Mouse (Mus musculus): ENCODE data around the gene Ppia. TPM values are rescaled to one million over a fixed set of nuclear protein-coding genes. Genes with fewer than 3 reads are reported as not detected.
"Not testable (repeated sequence)": the region's sequence is repeated elsewhere in the genome, so short reads cannot be mapped to it uniquely, and the experiment has no call there.

Ppia gene
- 100 to 1,000 TPM; 331 to 351 TPM for total RNA-seq (2021)

DNA sequence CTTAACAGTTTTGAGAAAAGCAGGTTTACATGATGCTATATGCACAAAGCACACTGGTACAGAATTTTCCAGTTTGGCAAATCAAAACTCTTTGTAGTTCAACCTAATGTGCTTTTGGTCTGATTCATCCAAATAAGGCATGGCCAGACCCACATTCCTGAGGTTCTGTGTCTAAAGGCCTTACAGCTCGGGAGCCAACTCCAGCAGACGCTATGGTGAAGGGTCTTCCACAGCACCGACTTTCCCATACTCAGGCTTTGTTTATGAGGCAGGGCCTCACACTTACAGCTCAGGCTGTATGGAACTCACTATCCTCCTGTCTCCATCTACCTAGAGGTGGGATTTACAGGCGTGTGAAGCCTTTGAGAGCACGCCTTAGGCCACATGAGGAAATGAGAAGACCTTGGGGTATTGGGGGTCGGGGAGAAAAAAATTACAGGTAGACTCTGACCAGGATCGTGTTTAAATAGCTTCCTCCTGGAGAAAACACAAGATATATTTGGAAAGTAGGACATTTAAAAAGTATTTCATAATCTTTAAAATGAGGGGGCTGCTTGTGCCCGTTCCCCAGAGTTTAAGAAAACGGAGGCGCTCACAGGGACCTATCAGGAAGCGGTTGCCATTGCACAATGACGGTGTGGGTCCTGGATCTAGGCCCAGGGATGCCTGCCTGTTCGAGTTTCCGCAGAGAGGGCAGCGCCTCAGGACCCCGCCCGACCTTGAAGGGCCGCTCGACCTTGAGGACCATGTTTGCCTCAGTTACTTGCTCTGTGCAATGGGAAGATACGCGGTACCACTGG lies at the start of gene Ppia:
Gene Ppia (plus strand): TSS at position 693 of the 800 bp plus-strand sequence.
- peak in 1 of 2 experiments; percentile 32 for DNase-seq
- intact Hi-C loops (cut with DNase I): no loop called here

DNA sequence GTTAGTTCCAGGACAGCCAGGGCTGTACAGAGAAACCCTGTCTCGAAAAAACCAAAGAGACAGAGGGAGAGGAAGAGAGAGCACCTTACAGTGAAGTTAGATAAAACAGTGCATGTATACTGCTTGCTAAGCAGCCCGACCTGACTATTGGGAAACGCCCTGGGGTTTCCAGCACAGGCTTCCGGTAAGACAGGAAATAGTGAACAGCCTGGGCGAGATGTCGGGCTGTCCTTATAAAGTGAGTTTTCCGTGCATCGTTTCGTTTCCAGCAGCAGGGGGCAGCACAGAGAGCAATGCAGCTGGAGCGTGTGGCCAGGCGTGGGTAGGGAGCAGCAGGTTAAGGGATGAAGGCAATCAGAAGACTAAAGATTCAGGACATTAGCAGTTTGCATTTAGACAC lies 49.4 kb upstream of the Ppia start:
- DNase-seq: peak; percentile 75 to 78
- intact Hi-C loops (cut with DNase I): loop anchor here (1.0 to 5.0 kb wide), 2 partner anchors 45 to 261 kb away; partner anchors contain the start of gene Tbrg4

DNA sequence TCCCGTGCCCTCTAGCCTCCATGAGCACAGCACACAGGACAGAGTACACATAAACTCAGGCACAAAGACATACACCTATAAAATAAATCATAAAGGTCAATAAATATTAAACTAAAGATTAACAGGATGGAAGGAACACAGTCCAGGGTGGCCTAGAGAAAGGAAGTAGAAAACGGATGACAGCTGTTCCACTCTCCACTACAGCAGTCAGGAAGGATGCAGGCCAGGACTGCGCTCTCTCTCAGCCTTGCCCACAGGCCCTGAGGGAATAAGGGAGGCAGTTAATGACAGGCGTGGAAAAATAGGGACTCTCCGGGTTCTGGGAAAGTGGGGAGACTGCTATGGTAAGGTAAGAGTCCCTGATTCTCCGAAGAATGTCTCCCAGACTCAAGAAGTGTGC lies 48.8 kb upstream of the Ppia start:
- intact Hi-C loops (cut with DNase I): loop anchor here (1.0 to 5.0 kb wide), 2 partner anchors 45 to 261 kb away; partner anchors contain the start of gene Tbrg4

DNA sequence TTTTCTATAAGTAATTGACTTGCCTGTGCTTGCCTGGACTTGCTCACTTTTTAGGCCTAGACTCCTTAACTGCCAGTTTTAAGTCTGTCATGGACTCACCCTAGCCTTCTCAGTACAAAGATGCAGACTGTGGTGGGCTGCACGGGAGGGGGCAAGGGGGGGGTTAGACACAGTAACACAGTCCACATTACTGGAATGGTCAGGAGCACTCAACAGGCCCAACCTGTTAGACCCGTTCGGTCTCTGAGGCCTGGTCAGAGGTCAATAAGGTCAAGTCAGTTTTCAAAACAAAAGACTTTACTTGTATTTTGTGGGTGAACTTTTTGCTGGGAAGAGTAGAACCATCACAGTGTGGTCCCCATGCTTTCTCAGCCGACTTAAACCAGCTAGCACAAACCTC lies 48.1 kb upstream of the Ppia start:
- no peak for DNase-seq
- intact Hi-C loops (cut with DNase I): loop anchor here (5.0 kb wide), 1 partner anchor 260 kb away; the partner anchor contains the start of gene Tbrg4

More for the DNA sequence above, 48.8 kb upstream of the Ppia start:
- DNase-seq: no peak

DNA sequence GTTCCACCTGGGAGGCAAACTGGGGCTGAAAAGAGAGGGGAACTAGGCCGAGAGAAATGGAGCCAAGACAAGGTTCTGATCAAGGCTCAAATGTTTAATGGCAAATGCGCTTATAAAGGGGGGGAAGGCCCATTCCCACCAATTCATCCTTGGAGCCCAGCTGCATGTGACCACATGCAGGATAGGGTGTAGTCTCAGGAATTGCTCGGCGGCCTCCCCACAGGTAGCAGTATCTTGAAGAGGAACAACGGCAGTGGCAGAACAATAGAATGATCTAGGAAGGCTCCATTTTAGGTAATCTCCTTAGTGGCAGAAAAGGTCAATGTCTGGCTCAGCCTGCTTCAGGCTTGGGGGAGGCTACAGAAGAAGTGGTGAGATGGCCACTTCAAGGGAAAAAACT lies 47.3 kb upstream of the Ppia start:
- DNase-seq: not testable (repeated sequence)

DNA sequence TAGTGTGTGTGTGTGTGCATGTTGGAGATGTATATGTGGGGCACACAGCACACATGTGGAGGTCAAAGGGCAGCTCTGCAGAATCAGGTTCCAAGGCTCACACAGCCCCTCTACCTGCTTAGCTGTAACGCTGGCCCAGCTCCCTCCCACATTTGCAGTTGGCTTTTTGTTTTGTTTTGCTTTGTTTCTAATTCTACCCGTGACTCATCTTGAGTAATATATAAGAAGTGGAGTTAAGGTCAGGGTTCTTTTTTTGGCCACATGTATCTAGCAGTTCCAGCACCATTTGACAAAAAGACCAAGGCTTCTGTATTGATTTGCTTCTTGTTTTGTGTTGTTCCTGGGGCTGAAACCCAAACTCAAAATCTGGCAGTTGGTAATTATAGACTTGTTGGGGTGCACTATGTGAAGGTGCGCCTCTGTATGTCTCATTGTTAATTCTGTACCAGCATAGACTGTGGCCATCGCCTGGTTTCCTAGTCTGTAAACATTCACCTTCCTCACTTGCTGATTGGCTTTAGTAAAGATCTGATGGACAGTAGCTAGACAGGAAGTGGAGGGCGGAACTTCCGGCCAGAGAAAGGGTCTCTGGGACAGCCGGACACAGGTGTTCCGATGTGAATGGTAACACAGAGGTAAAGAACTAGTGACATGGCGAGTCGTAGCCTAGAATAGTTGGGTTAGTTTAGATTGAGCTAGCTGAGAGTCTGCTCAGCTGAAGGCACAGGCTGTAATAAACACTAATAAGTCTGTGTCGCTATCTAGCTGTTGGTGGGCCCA lies 43.7 kb upstream of the Ppia start:
- no peak for DNase-seq
- intact Hi-C loops (cut with DNase I): no loop called here

More for the DNA sequence above, 47.3 kb upstream of the Ppia start:
- intact Hi-C loops (cut with DNase I): loop anchor here (5.0 kb wide), 1 partner anchor 259 kb away; the partner anchor contains the start of gene Tbrg4

DNA sequence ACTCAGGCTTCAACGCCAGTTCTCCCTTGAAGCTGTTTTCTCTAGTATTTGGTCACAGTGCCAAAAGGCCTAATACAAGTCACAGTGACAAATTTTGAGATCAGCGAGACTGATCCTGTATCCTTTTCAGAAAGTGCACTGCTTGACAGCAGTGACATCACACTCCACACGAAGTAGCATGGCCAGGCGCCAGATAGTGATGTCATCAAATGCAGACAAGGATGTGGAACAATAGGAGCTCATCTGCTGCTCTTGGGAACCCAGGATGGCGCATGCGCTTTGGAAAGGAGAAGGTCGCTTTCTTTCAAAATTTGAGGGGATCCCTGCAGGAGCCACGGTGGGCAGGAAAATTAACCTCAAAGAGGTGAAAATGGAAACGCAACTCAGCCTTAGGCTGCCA lies 42.5 kb upstream of the Ppia start:
- DNase-seq: no peak
- intact Hi-C loops (cut with DNase I): no loop called here

DNA sequence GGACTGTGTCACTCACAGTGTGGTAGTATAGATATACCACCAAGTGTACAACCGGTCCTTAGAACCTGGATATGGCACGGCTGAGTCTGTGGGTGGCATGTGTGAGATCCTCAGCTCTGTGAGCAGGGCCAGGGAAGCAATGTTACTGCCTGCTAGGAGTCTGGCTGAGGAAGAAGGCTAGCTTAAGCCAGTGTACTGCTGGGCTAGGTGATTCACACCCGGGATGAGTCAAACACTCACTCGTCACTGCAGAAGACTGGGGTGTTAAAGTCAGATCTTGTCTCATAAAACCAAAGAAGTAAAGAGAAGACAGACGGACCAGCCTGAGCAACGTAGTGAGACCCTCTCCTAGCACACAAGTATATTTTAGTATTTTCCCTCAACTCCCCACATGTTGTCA lies 34.3 kb upstream of the Ppia start:
- DNase-seq: no peak
- intact Hi-C loops (cut with DNase I): no loop called here

DNA sequence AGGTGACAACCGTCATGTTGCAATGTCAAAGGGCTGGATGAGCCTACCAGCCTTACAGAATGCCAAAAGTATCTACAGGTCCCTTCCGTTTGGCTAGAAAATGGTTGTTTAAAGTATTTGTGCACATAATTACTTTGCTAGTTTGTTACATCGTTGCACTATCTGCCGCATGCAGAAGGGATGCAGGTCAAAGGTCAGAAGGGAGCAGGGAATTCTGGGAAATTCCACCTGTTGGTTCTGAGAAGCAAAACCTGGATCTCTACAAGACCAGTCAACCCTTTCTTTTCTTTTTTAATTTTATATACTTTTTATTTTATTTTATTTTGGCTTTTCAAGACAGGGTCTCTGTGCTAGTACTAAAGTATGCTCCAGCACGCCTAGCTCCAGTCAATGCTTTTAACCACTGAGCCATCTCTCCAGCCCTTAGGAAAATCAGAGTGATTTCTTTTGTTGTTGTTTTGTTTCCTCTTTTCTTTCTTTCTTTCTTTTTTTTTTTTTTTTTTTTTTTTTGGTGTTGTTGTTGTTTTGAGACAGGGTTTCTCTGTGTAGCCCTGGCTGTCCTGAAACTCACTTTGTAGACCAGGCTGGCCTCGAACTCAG lies 27.0 kb upstream of the Ppia start:
- intact Hi-C loops (cut with DNase I): no loop called here
- DNase-seq: no peak

DNA sequence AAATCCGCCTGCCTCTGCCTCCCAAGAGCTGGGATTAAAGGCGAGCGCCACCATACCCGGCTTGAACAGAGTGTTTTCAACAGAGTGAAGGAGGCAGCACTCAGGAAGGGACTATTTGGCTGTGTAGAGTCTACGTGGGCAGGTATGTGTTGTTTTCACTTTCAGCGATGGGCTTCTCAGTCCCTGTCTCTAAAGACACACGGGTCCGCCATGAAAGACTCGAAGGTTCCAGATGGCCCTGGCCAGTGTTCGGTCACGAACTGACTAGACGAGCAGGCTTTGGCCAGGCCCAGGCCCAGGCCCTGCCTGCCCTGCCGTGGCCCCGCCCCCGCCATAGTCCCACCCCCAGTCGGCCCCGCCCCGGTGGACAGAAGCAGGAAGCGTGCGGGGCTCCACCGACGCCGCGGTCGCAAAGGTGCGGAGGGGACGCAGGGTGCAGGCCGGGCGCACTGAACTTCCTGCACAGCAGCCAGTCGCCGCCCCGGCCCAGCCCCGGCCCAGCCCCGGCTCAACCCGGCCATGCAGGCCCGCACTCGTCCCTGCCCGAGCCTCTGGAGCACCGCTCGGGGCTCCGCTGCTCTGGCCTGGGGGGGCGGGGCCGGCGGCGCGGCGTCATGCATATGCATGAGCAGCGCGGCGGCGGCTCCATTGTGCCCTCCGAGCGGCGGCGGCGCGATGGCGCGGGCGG lies 26.4 kb upstream of the Ppia start, which contains the start of gene Zmiz2:
Gene Zmiz2 (plus strand): TSS at position 349 of the 688 bp plus-strand sequence.
- intact Hi-C loops (cut with DNase I): no loop called here
- peak; percentile 94 to 97 for DNase-seq

DNA sequence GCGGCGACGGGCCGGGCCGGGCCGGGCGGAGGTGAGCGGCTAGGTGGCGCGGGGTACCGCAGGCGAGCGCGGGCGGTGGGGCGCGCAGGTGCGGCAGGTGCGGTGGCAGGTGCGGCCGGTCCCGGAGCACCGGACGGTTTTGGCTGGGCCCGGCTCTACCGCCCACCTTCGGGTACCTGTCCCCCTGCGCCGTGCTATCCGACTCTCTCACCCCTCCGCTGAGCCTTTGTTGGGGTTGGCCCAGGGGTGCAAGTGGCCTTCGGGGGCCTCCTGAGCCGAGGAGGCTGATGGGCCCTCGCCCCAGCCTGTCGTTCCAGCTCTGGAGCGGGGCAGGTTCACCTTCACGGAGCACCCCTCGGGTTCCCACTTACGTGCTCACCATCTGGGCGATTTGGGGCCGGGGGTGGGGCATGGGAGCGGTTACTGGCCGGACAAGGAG lies 25.7 kb upstream of the Ppia start:
- intact Hi-C loops (cut with DNase I): no loop called here
- DNase-seq: no peak

DNA sequence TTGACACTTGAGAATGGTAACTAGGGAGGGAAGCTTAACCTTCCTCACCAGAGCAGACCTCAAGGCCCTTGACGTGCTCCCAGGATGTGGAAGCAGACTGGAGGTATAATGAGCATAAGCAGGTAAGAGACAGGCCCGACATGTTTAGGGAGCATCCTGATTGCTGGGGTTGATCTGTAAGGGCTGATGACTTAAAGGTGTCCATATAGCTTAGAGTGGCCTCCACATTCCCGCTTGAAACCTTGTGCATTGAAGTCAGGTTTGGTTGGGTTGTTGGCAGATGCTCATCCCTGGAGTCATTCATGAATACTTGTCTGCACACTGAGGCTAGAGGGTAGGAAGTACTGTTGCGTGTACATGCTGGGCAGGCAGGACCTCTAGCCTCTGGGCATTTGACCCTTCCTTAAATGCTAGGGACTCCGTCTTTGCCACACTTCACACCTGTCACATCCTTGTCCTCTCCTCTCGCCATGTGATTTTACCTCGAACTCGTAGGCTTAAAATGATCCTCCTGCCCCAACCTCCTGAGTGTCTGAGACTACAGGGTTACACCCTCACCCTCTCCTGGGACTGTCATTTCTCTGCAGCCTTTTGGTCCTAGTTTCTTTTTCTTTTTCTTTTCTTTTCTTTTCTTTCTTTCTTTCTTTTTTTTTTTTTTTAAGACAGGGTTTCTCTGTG lies 24.7 kb upstream of the Ppia start:
- intact Hi-C loops (cut with DNase I): no loop called here
- no peak for DNase-seq

DNA sequence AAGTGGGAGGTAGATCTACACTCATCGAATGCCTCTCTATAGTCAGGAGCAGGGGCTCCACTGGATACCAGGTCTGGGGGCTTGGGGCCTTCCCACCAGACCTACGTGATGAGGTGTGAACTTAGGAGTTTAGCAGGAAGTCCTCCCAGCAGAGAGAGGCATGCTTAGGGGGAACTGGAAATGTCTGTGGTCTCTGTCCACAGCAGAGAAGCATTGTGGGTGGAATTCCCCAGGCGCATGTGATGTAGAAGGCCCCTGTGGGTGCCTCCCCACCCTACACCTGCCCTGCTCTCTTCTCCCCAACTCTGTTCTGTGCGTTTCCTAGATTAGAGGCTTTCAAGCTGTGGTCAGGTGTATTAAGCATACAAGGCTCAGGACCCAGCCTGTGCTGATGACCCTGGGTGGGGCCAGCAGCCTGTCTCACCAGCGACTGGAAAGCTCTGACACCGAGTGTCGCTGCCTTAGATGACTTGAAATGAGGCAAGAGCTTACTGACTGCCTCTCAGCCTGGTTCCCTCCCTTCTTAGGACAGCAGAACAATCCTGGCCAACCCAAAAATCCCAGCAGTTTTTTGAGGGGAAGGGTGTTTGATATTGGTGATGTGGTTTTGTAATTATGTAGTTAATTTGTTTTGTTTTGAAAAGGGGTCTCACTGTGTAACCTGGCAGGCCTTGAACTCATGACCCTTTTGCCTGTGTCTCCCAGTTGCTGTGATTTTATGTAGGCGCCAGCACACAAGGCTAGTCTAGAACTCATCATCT lies 23.5 kb upstream of the Ppia start:
- intact Hi-C loops (cut with DNase I): no loop called here
- no peak for DNase-seq

DNA sequence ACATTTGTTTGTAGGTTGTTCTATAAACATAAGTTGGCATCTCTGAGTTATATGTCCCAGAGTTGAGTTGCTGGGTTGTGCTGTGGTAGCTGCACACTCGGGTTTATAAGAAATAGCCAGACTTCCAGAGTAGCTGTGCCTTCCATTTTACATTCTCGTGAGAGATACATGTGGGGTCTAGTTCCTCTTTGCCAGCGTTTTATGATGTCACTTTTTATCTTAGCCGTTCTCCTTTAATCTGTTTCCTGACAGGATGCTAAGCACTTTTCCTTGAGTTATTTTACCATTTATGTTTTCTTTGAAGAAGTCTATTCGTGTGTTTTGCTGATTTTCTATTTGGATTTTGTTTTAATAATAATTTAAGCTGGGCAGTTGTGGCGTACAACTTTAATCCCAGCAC lies 22.4 kb upstream of the Ppia start:
- intact Hi-C loops (cut with DNase I): no loop called here
- DNase-seq: no peak

DNA sequence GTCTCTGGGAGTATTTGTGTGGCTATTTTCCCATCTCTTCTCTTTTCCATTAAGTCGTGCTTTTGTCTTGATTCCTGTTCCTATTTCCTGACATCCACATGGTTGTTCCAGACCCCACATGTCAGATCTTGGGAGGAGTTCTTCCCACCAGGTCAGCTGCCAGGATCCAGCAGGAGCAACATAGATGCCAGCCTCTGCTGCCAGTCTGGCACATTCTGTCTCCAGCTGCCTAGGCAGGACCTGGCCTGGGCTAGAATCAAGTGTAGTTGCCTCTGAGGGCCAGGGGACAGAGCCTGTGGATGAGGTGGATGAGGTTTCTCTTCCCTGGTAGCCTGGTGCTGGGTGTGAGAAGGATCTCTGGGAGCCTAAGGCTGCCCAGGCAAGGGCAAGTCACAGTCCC lies 21.4 kb upstream of the Ppia start:
- intact Hi-C loops (cut with DNase I): no loop called here
- DNase-seq: no peak

DNA sequence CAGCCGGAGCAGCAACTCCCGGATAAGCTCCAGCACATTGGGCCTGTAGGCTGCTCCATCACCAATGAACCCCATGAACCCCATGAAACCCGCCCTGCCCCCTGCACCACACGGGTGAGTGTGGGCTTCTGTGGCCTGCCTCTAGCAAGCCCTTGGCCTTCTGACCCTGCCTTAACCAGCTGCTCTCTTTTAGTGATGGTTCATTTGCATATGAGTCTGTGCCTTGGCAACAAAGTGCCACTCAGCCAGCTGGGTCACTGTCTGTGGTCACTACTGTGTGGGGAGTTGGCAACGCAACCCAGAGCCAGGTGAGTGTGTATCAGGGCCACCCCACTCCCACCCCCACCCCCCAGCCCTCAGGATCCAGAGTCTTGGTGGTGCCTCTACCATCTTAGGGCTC lies 19.7 kb upstream of the Ppia start:
- intact Hi-C loops (cut with DNase I): no loop called here
- DNase-seq: no peak

DNA sequence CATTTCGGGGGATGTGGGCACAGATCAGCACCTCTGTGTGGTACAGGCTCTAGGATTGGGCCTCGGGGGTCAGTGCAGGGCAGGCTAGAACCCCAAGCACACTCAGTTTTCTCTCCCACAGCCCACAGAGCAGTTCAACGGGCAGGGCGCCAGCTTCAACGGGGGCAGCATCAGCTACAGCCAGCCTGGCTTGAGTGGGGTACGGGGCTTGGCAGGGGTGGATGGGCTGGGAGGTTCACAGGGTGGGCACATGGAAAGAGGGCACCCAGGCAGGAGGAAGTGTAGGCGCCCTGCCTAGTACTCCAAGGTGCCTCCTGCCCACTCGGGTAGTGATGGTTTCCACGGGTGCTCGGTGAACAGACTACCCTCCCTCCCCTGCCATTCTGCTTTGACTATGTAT lies 17.1 kb upstream of the Ppia start:
- DNase-seq: no peak
- intact Hi-C loops (cut with DNase I): no loop called here

DNA sequence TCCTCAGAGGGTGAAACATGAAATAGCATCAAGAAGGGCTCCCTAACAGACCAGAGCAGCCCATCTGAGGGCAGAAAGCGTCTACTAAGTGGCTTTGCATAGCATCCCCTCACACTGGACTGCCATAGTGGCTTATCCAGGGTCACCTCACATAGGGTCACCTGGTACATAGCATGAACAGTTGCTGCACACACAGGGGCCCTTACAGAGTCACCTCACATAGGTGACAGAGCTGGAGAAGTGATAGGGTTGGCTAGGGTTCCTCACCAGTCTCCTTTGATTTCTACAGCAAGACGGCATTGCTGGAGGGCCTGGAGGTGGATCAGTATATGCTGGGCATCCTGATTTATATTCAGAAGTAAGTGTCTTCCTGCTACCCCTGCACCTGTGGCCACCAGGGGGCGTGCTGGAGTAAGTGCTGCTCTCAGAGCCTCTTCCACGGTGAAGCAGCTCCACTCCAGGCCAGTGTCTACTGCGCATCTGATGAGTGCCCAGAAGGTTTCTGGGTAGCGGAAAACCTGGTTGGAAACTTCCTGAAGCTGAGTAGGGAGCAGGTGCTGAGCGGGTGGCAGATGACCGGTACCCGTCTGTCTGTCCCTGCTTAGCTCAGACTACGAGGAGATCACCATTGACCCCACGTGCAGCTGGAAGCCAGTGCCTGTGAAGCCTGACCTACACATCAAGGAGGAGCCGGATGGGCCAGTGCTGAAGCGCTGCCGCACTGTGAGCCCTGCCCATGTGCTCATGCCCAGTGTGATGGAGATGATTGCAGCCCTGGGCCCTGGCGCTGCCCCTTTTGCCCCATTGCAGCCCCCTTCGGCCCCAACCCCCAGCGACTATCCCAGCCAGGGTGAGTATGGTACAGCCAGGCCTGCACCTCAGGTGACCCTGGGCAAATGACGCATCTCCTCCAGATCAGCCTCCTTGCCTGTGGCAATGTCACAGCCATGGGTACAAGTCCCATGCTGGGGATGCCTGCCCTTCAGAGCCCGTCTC lies 12.4 kb upstream of the Ppia start:
- peak; percentile 72 to 79 for DNase-seq
- intact Hi-C loops (cut with DNase I): no loop called here
